In genomic region chr4:32248990-32249393, GRCm38 (mm10) we compare ENCODE assay signal across 8 mouse cellular contexts. TPM values are rescaled to one million over a fixed set of nuclear protein-coding genes. Genes with fewer than 3 reads are reported as not detected.
A peak's percentile ranks its signal among the peaks of the same experiment; 100 is the strongest.
DNase-seq lines count a peak whose midpoint lies in the region; ATAC-seq lines count a peak whose summit lies in the region.

No protein-coding gene starts in this region.

- peaks cover 77% of the 10 kb centered on the region for H3K4me1 ChIP-seq in heart, embryonic 12.5 days (replicated peaks)
- peaks cover 28% of the 10 kb centered on the region for H3K4me1 ChIP-seq in embryonic facial prominence, embryonic 15.5 days
- peaks cover 56% of the 10 kb centered on the region for H3K4me1 ChIP-seq in limb, embryonic 13.5 days

- no peaks in the 10 kb centered on the region for H3K36me3 ChIP-seq in heart, embryonic 12.5 days
- no peaks in the 10 kb centered on the region for H3K36me3 ChIP-seq in embryonic facial prominence, embryonic 15.5 days
- H3K36me3 ChIP-seq in limb, embryonic 13.5 days: no peaks in the 10 kb centered on the region; the same call in 1 of the 2 replicates

- 0 out of 2 replicates have a peak overlapping the region, but pooled peaks have one; percentile 12 for H3K9ac ChIP-seq in heart, embryonic 12.5 days
- H3K9ac ChIP-seq in embryonic facial prominence, embryonic 15.5 days: no peak overlapping the region
- no peak overlapping the region for H3K9ac ChIP-seq in limb, embryonic 13.5 days

- DNase-seq in heart, postnatal 25 days (ENCODE audit: low spot score): no peak
- DNase-seq in 416B (ENCODE audit: low read depth): peak; percentile 84
- no peak for DNase-seq in right cerebral cortex, postnatal 10 days (ENCODE audit: low spot score in 2 of 2)
- no peak for DNase-seq in adrenal gland, postnatal 14 days
- no peak for DNase-seq in frontal cortex, adult 2 months (ENCODE audit: extremely low spot score in 1 of 2, low spot score in 1 of 2)

- intact Hi-C loops in heart, postnatal 25 days (cut with DNase I): loop anchor here (2.0 kb wide), 3 partner anchors 96 to 290 kb away; no protein-coding TSS in a partner anchor

- 56% methylated on average over 9 of the region's 9 CpGs for WGBS in heart, embryonic 12.5 days
- WGBS in embryonic facial prominence, embryonic 15.5 days: 43% methylated on average over 9 of the region's 9 CpGs
- 22% methylated on average over 9 of the region's 9 CpGs for WGBS in limb, embryonic 13.5 days

- H3K27me3 ChIP-seq in heart, embryonic 12.5 days (replicated peaks): no peaks in the 10 kb centered on the region
- H3K27me3 ChIP-seq in embryonic facial prominence, embryonic 15.5 days: no peaks in the 10 kb centered on the region
- no peaks in the 10 kb centered on the region for H3K27me3 ChIP-seq in limb, embryonic 13.5 days

- no peak overlapping the region for H3K27ac ChIP-seq in heart, embryonic 12.5 days (ENCODE audit: poor library complexity, severe bottlenecking)
- H3K27ac ChIP-seq in embryonic facial prominence, embryonic 15.5 days (replicated peaks): 0 out of 2 replicates have a peak overlapping the region, but pooled peaks have one; percentile 22
- H3K27ac ChIP-seq in limb, embryonic 13.5 days: no peak overlapping the region

- H3K4me3 ChIP-seq in heart, embryonic 12.5 days: no peak overlapping the region
- H3K4me3 ChIP-seq in embryonic facial prominence, embryonic 15.5 days (replicated peaks): no peak overlapping the region
- no peak overlapping the region for H3K4me3 ChIP-seq in limb, embryonic 13.5 days

- no peak for ATAC-seq in heart, embryonic 12.5 days (ENCODE audit: insufficient number of reproducible peaks, low FRiP score)
- no peak for ATAC-seq in embryonic facial prominence, embryonic 15.5 days (ENCODE audit: insufficient number of reproducible peaks, low FRiP score, low TSS enrichment, low read depth)
- no peak for ATAC-seq in limb, embryonic 13.5 days (ENCODE audit: low FRiP score, low read depth)

- no peak overlapping the region for H3K4me2 ChIP-seq in heart, embryonic 12.5 days
- H3K4me2 ChIP-seq in embryonic facial prominence, embryonic 15.5 days (replicated peaks): no peak overlapping the region
- peak overlapping the region; percentile 9; the same call in 1 of the 2 replicates for H3K4me2 ChIP-seq in limb, embryonic 13.5 days (replicated peaks)

- no peaks in the 10 kb centered on the region for H3K9me3 ChIP-seq in heart, embryonic 12.5 days (replicated peaks)
- no peaks in the 10 kb centered on the region for H3K9me3 ChIP-seq in embryonic facial prominence, embryonic 15.5 days (replicated peaks)
- no peaks in the 10 kb centered on the region for H3K9me3 ChIP-seq in limb, embryonic 13.5 days

RNA-seq across cellular contexts. Expression of gene Bach2, which starts 10.4 kb away (rescaled TPM):
- polyA plus RNA-seq in heart, embryonic 12.5 days (2016; fragmentation: Nextera tagmentation; extraction: Ambion mirVana): 7.0 and 8.6 TPM in 2 replicates
- total RNA-seq in heart, postnatal 25 days (2021): 1 to 10 TPM; 6.9 to 7.9 TPM
- polyA plus RNA-seq in embryonic facial prominence, embryonic 15.5 days (2015; fragmentation: Nextera tagmentation; extraction: Ambion mirVana): 7.2 and 7.9 TPM in 2 replicates
- polyA plus RNA-seq in limb, embryonic 13.5 days (2015; fragmentation: Nextera tagmentation; extraction: Ambion mirVana): 9.2 and 12.2 TPM in 2 replicates
- 7.3 and 18.0 TPM in 2 replicates for total RNA-seq in adrenal gland, postnatal 14 days (2021)
- polyA plus RNA-seq in frontal cortex, adult 2 months (2012; rRNA removed): 4.8 and 6.2 TPM in 2 replicates
